Mouse (Mus musculus) lung, adult 2 months (tissue): ENCODE data around the gene Nop56.

Experiments used
- CTCF ChIP-seq: fragments of 200-500 bp; IDR thresholded peaks from 2 replicates; pipeline ENCODE4 v1.5.1; 2011; ENCODE audit warnings: mild to moderate bottlenecking, low read length, control low read depth; ENCODE audit not compliant: insufficient read depth
- POLR2A ChIP-seq: fragments of 200-500 bp; IDR thresholded peaks from 2 replicates; pipeline ENCODE4 v1.6.1; 2011; ENCODE audit warnings: low read depth, mild to moderate bottlenecking, control low read depth, low read length, borderline replicate concordance; ENCODE audit errors: extremely low read depth

DNA sequence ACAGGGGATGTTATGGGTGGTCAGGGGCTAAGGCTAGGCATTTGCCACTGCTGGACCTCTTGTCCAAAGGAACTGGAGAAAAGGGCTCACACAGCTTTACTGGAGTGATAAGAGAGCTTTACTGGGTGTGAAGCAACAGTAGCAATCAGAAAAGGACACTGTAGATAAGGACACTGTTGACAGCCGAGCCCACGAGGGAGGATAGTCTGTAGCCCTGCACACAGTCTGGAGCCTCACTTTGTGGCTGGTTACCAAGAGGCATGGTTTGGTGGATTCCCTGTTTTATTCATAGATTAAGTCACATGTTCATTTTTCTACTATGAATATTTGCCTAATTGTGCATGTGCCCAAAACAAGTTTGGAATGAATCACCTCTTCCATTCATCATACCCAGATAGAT, 11.8 kb upstream of the Nop56 start:
- no peak for TF ChIP-seq CTCF
- TF ChIP-seq POLR2A, result no peak
